Mouse (Mus musculus): ENCODE data around the gene Cobll1. TPM values are rescaled to one million over a fixed set of nuclear protein-coding genes. Genes with fewer than 3 reads are reported as not detected.

Gene Cobll1
- polyA plus RNA-seq, 1 experiment from 2014 or later, result 6.1 TPM

- Histone ChIP-seq H3K27ac (ENCODE audit: low read length) (peak overlapping the region; percentile 87), H3K36me3 (ENCODE audit: control insufficient read depth, insufficient read depth) (no peaks in the 10 kb centered on the region), H3K4me2 (ENCODE audit: low read depth, low read length) (peak overlapping the region; percentile 64), H3K27me3 (ENCODE audit: control insufficient read depth, insufficient read depth, low read depth, low read length) (peaks cover 23% of the 10 kb centered on the region), H3K9ac (ENCODE audit: low read depth, low read length) (peak overlapping the region; percentile 68), H3K4me1 (ENCODE audit: control insufficient read depth, low read depth, low read length) (no peaks in the 10 kb centered on the region), H3K9me3 (replicated peaks; ENCODE audit: control insufficient read depth, low read length) (no peaks in the 10 kb centered on the region), H3K4me3 (ENCODE audit: low read depth, low read length) (peak overlapping the region; percentile 59)
- under 1% methylated on average over 94 of the region's 114 CpGs for WGBS (ENCODE audit: insufficient replicate concordance)
- peak; percentile 85 for ATAC-seq (ENCODE audit: low read depth)
Measured at GRCm38 (mm10) chr2:65238171-65238963, 836 bp downstream of the Cobll1 start.

GRCm38 (mm10) chr2:65237610-65238170 lies 1.5 kb downstream of the Cobll1 start:
- WGBS (ENCODE audit: insufficient replicate concordance), result 2% methylated on average over 22 of the region's 22 CpGs
- peak; percentile 42 for ATAC-seq (ENCODE audit: low read depth)
- Histone ChIP-seq H3K4me2 (ENCODE audit: low read depth, low read length) (peak overlapping the region; percentile 64), H3K27me3 (ENCODE audit: control insufficient read depth, insufficient read depth, low read depth, low read length) (peaks cover 23% of the 10 kb centered on the region), H3K4me1 (ENCODE audit: control insufficient read depth, low read depth, low read length) (no peaks in the 10 kb centered on the region), H3K9me3 (replicated peaks; ENCODE audit: control insufficient read depth, low read length) (no peaks in the 10 kb centered on the region), H3K27ac (ENCODE audit: low read length) (peak overlapping the region; percentile 87), H3K36me3 (ENCODE audit: control insufficient read depth, insufficient read depth) (no peaks in the 10 kb centered on the region), H3K4me3 (ENCODE audit: low read depth, low read length) (peak overlapping the region; percentile 59), H3K9ac (ENCODE audit: low read depth, low read length) (peak overlapping the region; percentile 68)

GRCm38 (mm10) chr2:65237116-65237515 lies 2.1 kb downstream of the Cobll1 start:
- Histone ChIP-seq H3K9me3 (replicated peaks; ENCODE audit: control insufficient read depth, low read length) (no peaks in the 10 kb centered on the region), H3K9ac (ENCODE audit: low read depth, low read length) (no peak overlapping the region), H3K4me3 (ENCODE audit: low read depth, low read length) (peak overlapping the region; percentile 34; the same call in 1 of the 2 replicates), H3K4me2 (ENCODE audit: low read depth, low read length) (peak overlapping the region; percentile 64), H3K27me3 (ENCODE audit: control insufficient read depth, insufficient read depth, low read depth, low read length) (peaks cover 23% of the 10 kb centered on the region), H3K36me3 (ENCODE audit: control insufficient read depth, insufficient read depth) (no peaks in the 10 kb centered on the region), H3K27ac (ENCODE audit: low read length) (peak overlapping the region; percentile 3; the same call in 1 of the 2 replicates), H3K4me1 (ENCODE audit: control insufficient read depth, low read depth, low read length) (no peaks in the 10 kb centered on the region)
- ATAC-seq (ENCODE audit: low read depth), result no peak
- 47% methylated on average over 8 of the region's 8 CpGs for whole genome bisulfite sequencing (ENCODE audit: insufficient replicate concordance)

- no peak overlapping the region for H3K4me3 ChIP-seq (ENCODE audit: low read depth, low read length)
- peak overlapping the region; percentile 64; the same call in 1 of the 2 replicates for H3K4me2 ChIP-seq (ENCODE audit: low read depth, low read length)
- ATAC-seq (ENCODE audit: low read depth), result no peak
- H3K9me3 ChIP-seq (replicated peaks; ENCODE audit: control insufficient read depth, low read length), result no peaks in the 10 kb centered on the region
- 62% methylated on average over 8 of the region's 8 CpGs for WGBS (ENCODE audit: insufficient replicate concordance)
- no peaks in the 10 kb centered on the region for H3K36me3 ChIP-seq (ENCODE audit: control insufficient read depth, insufficient read depth)
- H3K4me1 ChIP-seq (ENCODE audit: control insufficient read depth, low read depth, low read length), result no peaks in the 10 kb centered on the region
- peaks cover 23% of the 10 kb centered on the region for H3K27me3 ChIP-seq (ENCODE audit: control insufficient read depth, insufficient read depth, low read depth, low read length)
- H3K9ac ChIP-seq (ENCODE audit: low read depth, low read length), result no peak overlapping the region
- H3K27ac ChIP-seq (ENCODE audit: low read length), result no peak overlapping the region
Measured at GRCm38 (mm10) chr2:65236644-65237043, 2.6 kb downstream of the Cobll1 start.

GRCm38 (mm10) chr2:65232756-65233535 lies 6.3 kb downstream of the Cobll1 start:
- ATAC-seq (ENCODE audit: low read depth), result no peak
- Histone ChIP-seq H3K9ac (ENCODE audit: low read depth, low read length) (no peak overlapping the region), H3K4me3 (ENCODE audit: low read depth, low read length) (no peak overlapping the region), H3K4me1 (ENCODE audit: control insufficient read depth, low read depth, low read length) (no peaks in the 10 kb centered on the region), H3K36me3 (ENCODE audit: control insufficient read depth, insufficient read depth) (no peaks in the 10 kb centered on the region), H3K4me2 (ENCODE audit: low read depth, low read length) (no peak overlapping the region), H3K27me3 (ENCODE audit: control insufficient read depth, insufficient read depth, low read depth, low read length) (peaks cover 6% of the 10 kb centered on the region), H3K9me3 (replicated peaks; ENCODE audit: control insufficient read depth, low read length) (no peaks in the 10 kb centered on the region), H3K27ac (ENCODE audit: low read length) (no peak overlapping the region)
- WGBS (ENCODE audit: insufficient replicate concordance), result 57% methylated on average over 15 of the region's 15 CpGs

GRCm38 (mm10) chr2:65228426-65228825 lies 10.8 kb downstream of the Cobll1 start:
- Histone ChIP-seq H3K4me1 (ENCODE audit: control insufficient read depth, low read depth, low read length) (no peaks in the 10 kb centered on the region; the same call in 1 of the 2 replicates), H3K4me2 (ENCODE audit: low read depth, low read length) (no peak overlapping the region), H3K36me3 (ENCODE audit: control insufficient read depth, insufficient read depth) (no peaks in the 10 kb centered on the region), H3K27me3 (ENCODE audit: control insufficient read depth, insufficient read depth, low read depth, low read length) (no peaks in the 10 kb centered on the region), H3K4me3 (ENCODE audit: low read depth, low read length) (no peak overlapping the region), H3K9me3 (replicated peaks; ENCODE audit: control insufficient read depth, low read length) (no peaks in the 10 kb centered on the region), H3K27ac (ENCODE audit: low read length) (no peak overlapping the region), H3K9ac (ENCODE audit: low read depth, low read length) (no peak overlapping the region)
- 67% methylated on average over 7 of the region's 7 CpGs for WGBS (ENCODE audit: insufficient replicate concordance)
- no peak for ATAC-seq (ENCODE audit: low read depth)

GRCm38 (mm10) chr2:65227898-65228290 lies 11.3 kb downstream of the Cobll1 start:
- ATAC-seq (ENCODE audit: low read depth), result no peak
- H3K27me3 ChIP-seq (ENCODE audit: control insufficient read depth, insufficient read depth, low read depth, low read length), result no peaks in the 10 kb centered on the region
- no peaks in the 10 kb centered on the region for H3K9me3 ChIP-seq (replicated peaks; ENCODE audit: control insufficient read depth, low read length)
- H3K9ac ChIP-seq (ENCODE audit: low read depth, low read length), result no peak overlapping the region
- no peaks in the 10 kb centered on the region; the same call in 1 of the 2 replicates for H3K4me1 ChIP-seq (ENCODE audit: control insufficient read depth, low read depth, low read length)
- no peak overlapping the region for H3K4me2 ChIP-seq (ENCODE audit: low read depth, low read length)
- H3K27ac ChIP-seq (ENCODE audit: low read length), result no peak overlapping the region
- H3K36me3 ChIP-seq (ENCODE audit: control insufficient read depth, insufficient read depth), result no peaks in the 10 kb centered on the region
- H3K4me3 ChIP-seq (ENCODE audit: low read depth, low read length), result no peak overlapping the region
- 54% methylated on average over 2 of the region's 2 CpGs for WGBS (ENCODE audit: insufficient replicate concordance)

- H3K9ac ChIP-seq (ENCODE audit: low read depth, low read length), result no peak overlapping the region
- H3K27me3 ChIP-seq (ENCODE audit: control insufficient read depth, insufficient read depth, low read depth, low read length), result no peaks in the 10 kb centered on the region
- H3K27ac ChIP-seq (ENCODE audit: low read length), result no peak overlapping the region
- 60% methylated on average over 6 of the region's 6 CpGs for WGBS (ENCODE audit: insufficient replicate concordance)
- H3K9me3 ChIP-seq (replicated peaks; ENCODE audit: control insufficient read depth, low read length), result no peaks in the 10 kb centered on the region
- no peak for ATAC-seq (ENCODE audit: low read depth)
- H3K4me3 ChIP-seq (ENCODE audit: low read depth, low read length), result no peak overlapping the region
- H3K4me1 ChIP-seq (ENCODE audit: control insufficient read depth, low read depth, low read length), result no peaks in the 10 kb centered on the region; the same call in 1 of the 2 replicates
- H3K4me2 ChIP-seq (ENCODE audit: low read depth, low read length), result no peak overlapping the region
- no peaks in the 10 kb centered on the region for H3K36me3 ChIP-seq (ENCODE audit: control insufficient read depth, insufficient read depth)
Measured at GRCm38 (mm10) chr2:65227154-65227897, 11.9 kb downstream of the Cobll1 start.
